Mouse (Mus musculus) regulatory T cell (primary cell): ENCODE measurements at regions not wholly inside any gene's neighbourhood (a gene's known extent, or its start where the extent isn't known, plus 50 kb on each side); places are given as distances from the start of the nearest gene placed in this dataset.

ENCODE experiments used
- in situ Hi-C: fragments of 300-600 bp; cut with MboI, MseI; formaldehyde crosslinking; loops from one replicate; pipeline ENCODE4 v1.15.1; 2025; ENCODE audit warnings: high pct_unique_total_duplicates

DNA sequence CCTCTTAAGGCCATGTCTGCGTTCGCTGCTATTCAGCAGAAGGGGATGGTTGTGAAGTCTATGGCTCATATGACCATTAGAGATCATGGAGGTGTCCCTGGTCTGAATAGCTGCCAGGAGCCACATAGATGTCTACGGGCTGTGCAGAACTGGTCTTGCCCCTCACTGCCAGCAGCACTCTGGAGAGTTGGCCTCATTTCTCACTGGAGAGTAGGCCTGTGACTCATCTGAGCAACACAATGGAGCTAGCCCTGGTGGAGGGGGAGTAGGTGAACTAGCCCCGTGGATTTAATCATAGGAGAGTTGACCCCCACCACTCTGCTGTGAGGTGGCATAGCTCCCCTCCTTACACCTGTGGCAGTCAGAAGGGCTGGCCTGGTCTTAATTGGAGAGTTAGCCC lies 63.3 kb upstream of the Samsn1 start:
- in situ Hi-C loops, result no loop called here

GRCm38 (mm10) chr16:76082465-76082864 lies 60.4 kb upstream of the Samsn1 start:
- in situ Hi-C loops, result no loop called here

GRCm38 (mm10) chr16:76079761-76080502 lies 57.9 kb upstream of the Samsn1 start:
- in situ Hi-C loops, result no loop called here

GRCm38 (mm10) chr16:76078219-76078618 lies 56.1 kb upstream of the Samsn1 start:
- in situ Hi-C loops, result no loop called here

DNA sequence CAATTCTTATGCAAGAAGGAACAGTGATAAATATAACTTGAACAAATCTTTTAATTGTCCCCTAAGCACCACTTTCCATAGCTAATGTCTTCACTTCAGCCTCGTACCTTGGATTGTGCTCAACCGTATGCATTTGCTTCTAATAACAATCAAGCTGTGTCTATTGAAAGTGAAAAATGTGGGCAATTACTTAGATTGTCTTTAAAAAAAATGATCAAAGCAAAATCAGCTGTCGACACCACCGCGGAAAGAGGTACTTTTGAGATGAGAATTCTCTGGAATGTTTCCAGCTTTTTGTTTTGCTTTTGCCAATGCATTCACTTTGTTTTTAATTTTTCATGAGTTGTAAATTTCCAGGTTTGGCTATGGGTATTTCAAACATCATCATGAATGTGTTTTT lies 54.1 kb upstream of the Samsn1 start:
- in situ Hi-C loops, result no loop called here
